Mouse (Mus musculus) left cerebral cortex, postnatal 36 days (tissue): ENCODE measurements around the gene Twsg1. TPM values are rescaled to one million over a fixed set of nuclear protein-coding genes. Genes with fewer than 3 reads are reported as not detected.

Experiments
- DNase-seq, 2 experiments: peaks; one replicate each; pipeline ENCODE4 v3.0.0; 2021 to 2022; ENCODE audit warnings: low spot score in 2 of 2, mixed read lengths in 1 of 2
- intact Hi-C: fragments of 180-260 bp; cut with DNase I; formaldehyde crosslinking; loops from one replicate; pipeline ENCODE4 v1.15.1; 2025
- total RNA-seq, 2 experiments: library from RNA; stranded (reverse); gene quantifications; 2 replicates each; pipeline ENCODE4 v1.2.3; 2021

Gene Twsg1
- total RNA-seq, 2 experiments from 2014 or later = 23.4 to 24.5 TPM

GRCm38 (mm10) chr17:65903826-65904225, 47.2 kb downstream of the Twsg1 start:
- DNase-seq = peak; percentile 20 to 34
- intact Hi-C loops = no loop called here

GRCm38 (mm10) chr17:65903011-65903410, 48.0 kb downstream of the Twsg1 start:
- intact Hi-C loops = no loop called here
- no peak for DNase-seq

GRCm38 (mm10) chr17:65902281-65902680, 48.7 kb downstream of the Twsg1 start:
- intact Hi-C loops = no loop called here

GRCm38 (mm10) chr17:65896016-65896415, 55.0 kb downstream of the Twsg1 start:
- intact Hi-C loops = no loop called here
- no peak for DNase-seq

More at GRCm38 (mm10) chr17:65902281-65902680, 48.7 kb downstream of the Twsg1 start:
- no peak for DNase-seq

GRCm38 (mm10) chr17:65889476-65889875, 61.5 kb downstream of the Twsg1 start:
- intact Hi-C loops = loop anchor here (5.0 kb wide), 1 partner anchor 63 kb away; the partner anchor contains the start of gene Twsg1
- DNase-seq = no peak

- intact Hi-C loops = loop anchor here (5.0 kb wide), 1 partner anchor 66 kb away; the partner anchor contains the start of gene Twsg1
- DNase-seq = no peak
Measured at GRCm38 (mm10) chr17:65886571-65886970, 64.5 kb downstream of the Twsg1 start.

- DNase-seq = peak; percentile 31
- intact Hi-C loops = loop anchor here (5.0 kb wide), 1 partner anchor 66 kb away; the partner anchor contains the start of gene Twsg1
Measured at GRCm38 (mm10) chr17:65885697-65886529, 65.1 kb downstream of the Twsg1 start, which contains the start of gene Ralbp1. Ralbp1 (minus strand) TSS chr17:65885798.

- intact Hi-C loops = loop anchor here (5.0 kb wide), 1 partner anchor 67 kb away; the partner anchor contains the start of gene Twsg1
Measured at GRCm38 (mm10) chr17:65885398-65885696, 65.7 kb downstream of the Twsg1 start.

GRCm38 (mm10) chr17:65884691-65885397, 66.2 kb downstream of the Twsg1 start:
- intact Hi-C loops = loop anchor here (5.0 kb wide), 2 partner anchors 67 to 217 kb away; partner anchors contain the start of genes Ndufv2 and Twsg1
- peak; percentile 99 to 100 for DNase-seq

More at GRCm38 (mm10) chr17:65885398-65885696, 65.7 kb downstream of the Twsg1 start:
- no peak for DNase-seq

- intact Hi-C loops = loop anchor here (5.0 kb wide), 1 partner anchor 218 kb away; the partner anchor contains the start of gene Ndufv2
- DNase-seq = no peak
Measured at GRCm38 (mm10) chr17:65884061-65884669, 66.9 kb downstream of the Twsg1 start.

GRCm38 (mm10) chr17:65877026-65877425, 74.0 kb downstream of the Twsg1 start:
- intact Hi-C loops = no loop called here
- no peak for DNase-seq

- intact Hi-C loops = loop anchor here (5.0 kb wide), 1 partner anchor 78 kb away; the partner anchor contains the start of gene Twsg1
- DNase-seq = no peak
Measured at GRCm38 (mm10) chr17:65873834-65874233, 77.2 kb downstream of the Twsg1 start.

- intact Hi-C loops = loop anchor here (5.0 kb wide), 1 partner anchor 79 kb away; the partner anchor contains the start of gene Twsg1
- DNase-seq = no peak
Measured at GRCm38 (mm10) chr17:65873156-65873555, 77.9 kb downstream of the Twsg1 start.

- no peak for DNase-seq
Measured at GRCm38 (mm10) chr17:65872652-65873051, 78.4 kb downstream of the Twsg1 start.

GRCm38 (mm10) chr17:65872051-65872450, 79.0 kb downstream of the Twsg1 start:
- DNase-seq = no peak
- intact Hi-C loops = loop anchor here (5.0 kb wide), 1 partner anchor 80 kb away; the partner anchor contains the start of gene Twsg1

More at GRCm38 (mm10) chr17:65872652-65873051, 78.4 kb downstream of the Twsg1 start:
- intact Hi-C loops = loop anchor here (5.0 kb wide), 1 partner anchor 80 kb away; the partner anchor contains the start of gene Twsg1

Other genes starting within 250 kb of the Twsg1 start
- gene Rab31, start 178.5 kb downstream of the Twsg1 start, total RNA-seq = 10 to 100 TPM; 62.7 to 65.7 TPM
- gene Ppp4r1, start 168.7 kb downstream of the Twsg1 start, total RNA-seq = 10 to 100 TPM; 37.4 to 64.8 TPM
- gene Ralbp1, start 65.4 kb downstream of the Twsg1 start, total RNA-seq = 10 to 100 TPM; 62.1 to 64.0 TPM
- gene Ankrd12, start 125.9 kb upstream of the Twsg1 start, total RNA-seq = 100 to 1,000 TPM; 217 to 219 TPM
- 100 to 1,000 TPM; 224 to 227 TPM for gene Ndufv2, start 150.3 kb upstream of the Twsg1 start, total RNA-seq
- gene Washc1, start 160.3 kb upstream of the Twsg1 start, total RNA-seq = 10 to 100 TPM; 43.3 to 44.5 TPM
- 1 to 10 TPM; 1.2 to 1.9 TPM for gene Ddx11, start 172.3 kb upstream of the Twsg1 start, total RNA-seq